Mouse (Mus musculus): ENCODE measurements around the gene Asb10. TPM values are rescaled to one million over a fixed set of nuclear protein-coding genes. Genes with fewer than 3 reads are reported as not detected.
A peak's percentile ranks its signal among the peaks of the same experiment; 100 is the strongest.
"Not testable (repeated sequence)": the region's sequence is repeated elsewhere in the genome, so short reads cannot be mapped to it uniquely, and the experiment has no call there.

Asb10 gene
- polyA plus RNA-seq, 1 experiment from 2014 or later = 0.14 TPM

DNA sequence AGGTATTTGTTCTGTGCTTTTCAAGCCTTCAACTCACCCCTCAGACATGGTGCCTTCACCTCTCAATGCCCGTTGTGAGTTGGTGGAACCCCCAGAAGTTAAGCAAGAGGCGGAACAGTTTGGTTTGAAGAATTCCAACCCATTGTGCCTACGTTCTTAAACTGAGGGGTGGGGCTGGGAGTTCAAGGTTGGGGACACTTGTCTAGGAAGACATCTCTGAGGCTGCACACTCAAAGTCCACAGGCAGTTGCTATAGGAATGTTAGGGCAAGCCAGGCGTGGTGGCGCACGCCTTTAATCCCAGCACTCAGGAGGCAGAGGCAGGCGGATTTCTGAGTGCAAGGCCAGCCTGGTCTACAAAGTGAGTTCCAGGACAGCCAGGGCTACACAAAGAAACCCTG is 14.6 kb upstream of the Asb10 start:
- H3K36me3 ChIP-seq; ATAC-seq (ENCODE audit: low FRiP score, low read depth); H3K4me2 ChIP-seq; H3K4me3 ChIP-seq; H3K27me3 ChIP-seq; H3K9ac ChIP-seq; H3K9me3 ChIP-seq; H3K27ac ChIP-seq (replicated peaks): not testable (repeated sequence)
- 90% methylated on average over 7 of the region's 7 CpGs for WGBS
- peaks cover 17% of the 10 kb centered on the region for H3K4me1 ChIP-seq (replicated peaks)

DNA sequence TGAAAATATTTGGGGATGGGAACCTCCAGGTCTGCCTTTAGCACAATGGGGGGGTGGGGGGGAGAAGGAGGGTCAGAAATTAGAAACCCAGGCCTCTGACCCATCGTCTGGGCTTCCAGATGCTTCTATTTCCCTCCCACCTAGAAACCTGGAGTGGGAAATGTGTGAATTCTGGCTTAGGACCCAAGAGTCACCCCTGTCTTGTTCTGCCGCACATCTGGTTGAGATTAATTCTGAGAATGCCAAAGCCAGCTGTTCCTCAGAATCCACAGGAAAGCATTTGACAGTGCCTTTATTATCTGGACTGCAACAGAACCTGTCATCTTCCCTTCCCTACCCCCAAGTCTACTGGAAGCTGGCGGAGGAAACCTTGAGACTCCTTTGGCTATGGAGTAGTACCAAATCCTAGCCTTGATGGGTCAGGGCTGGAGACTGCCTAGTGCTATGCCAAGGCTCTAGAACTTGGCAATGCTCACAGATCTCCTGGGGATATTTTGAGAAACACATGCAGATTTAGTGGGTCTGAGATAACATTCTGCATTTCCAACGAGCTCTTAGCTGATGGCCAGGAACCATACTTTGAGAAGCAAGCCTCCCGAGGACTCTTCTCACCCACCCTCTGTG is 13.0 kb upstream of the Asb10 start:
- 75% methylated on average over 5 of the region's 5 CpGs for WGBS
- no peak for ATAC-seq (ENCODE audit: low FRiP score, low read depth)
- H3K27ac ChIP-seq (replicated peaks) = no peak overlapping the region

DNA sequence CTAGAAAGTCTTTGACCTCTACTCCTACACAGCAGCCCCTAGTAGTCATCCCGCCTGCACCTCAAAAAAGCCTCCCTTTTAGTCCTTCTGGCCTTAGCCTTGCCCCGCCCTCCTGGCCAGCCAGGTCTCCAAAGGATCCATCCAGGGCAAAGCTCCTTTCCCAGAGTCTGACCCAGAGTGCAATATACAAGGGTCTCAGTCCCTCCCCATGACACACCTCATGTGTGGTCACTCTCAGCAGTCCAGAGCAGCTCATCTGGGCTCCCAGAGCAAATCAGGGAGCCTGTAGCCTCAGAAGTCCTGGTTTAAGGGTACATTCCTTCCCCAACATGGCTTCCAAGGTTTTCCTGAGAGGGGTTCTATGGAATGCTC is 10.5 kb upstream of the Asb10 start:
- 48% methylated on average over 2 of the region's 2 CpGs for WGBS

More for the DNA sequence above, 13.0 kb upstream of the Asb10 start:
- no peaks in the 10 kb centered on the region for H3K36me3 ChIP-seq
- no peaks in the 10 kb centered on the region for H3K27me3 ChIP-seq
- H3K9ac ChIP-seq = no peak overlapping the region
- peaks cover 19% of the 10 kb centered on the region for H3K4me1 ChIP-seq (replicated peaks)
- no peak overlapping the region for H3K4me3 ChIP-seq
- H3K4me2 ChIP-seq = no peak overlapping the region
- H3K9me3 ChIP-seq = no peaks in the 10 kb centered on the region

DNA sequence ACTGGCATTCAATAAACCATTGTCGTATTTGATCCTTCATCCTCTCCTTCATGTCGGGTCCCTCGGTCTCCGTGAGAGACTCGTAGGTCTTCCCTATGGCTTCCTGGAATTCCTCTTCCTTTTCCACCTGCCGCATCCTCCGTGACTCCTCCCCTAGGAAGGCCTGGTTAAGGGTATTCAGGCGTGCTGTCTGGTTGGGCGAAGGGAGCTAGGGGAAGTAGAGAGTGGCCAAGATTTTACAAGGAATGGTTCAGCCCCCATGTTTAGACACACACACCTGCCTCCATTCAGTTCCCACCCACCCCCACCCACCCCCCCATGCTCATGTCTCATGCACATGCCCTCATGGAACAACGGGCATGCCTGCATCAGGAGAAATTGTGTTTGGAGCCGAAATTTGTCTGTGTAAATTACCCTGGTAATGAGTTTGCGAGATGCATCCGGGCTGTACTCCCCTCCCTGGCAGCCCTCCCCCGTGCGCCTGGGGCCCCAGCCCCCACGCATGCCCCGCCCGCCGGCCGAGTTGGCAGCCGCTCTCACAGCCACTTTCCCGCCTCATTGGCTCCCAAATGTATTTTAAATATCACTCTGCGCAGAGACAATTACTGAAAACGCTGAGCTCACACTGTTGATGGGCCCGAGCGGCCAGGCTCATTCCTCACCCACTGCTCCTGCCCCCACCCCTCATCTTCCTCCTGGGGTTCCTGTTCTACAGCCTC is 10.0 kb upstream of the Asb10 start:
- H3K27ac ChIP-seq (replicated peaks) = peak overlapping the region; percentile 46
- H3K9ac ChIP-seq = no peak overlapping the region
- peak overlapping the region; percentile 42 for H3K4me2 ChIP-seq
- no peaks in the 10 kb centered on the region for H3K27me3 ChIP-seq
- H3K9me3 ChIP-seq = no peaks in the 10 kb centered on the region
- 18% methylated on average over 26 of the region's 26 CpGs for WGBS
- H3K4me1 ChIP-seq (replicated peaks) = peaks cover 19% of the 10 kb centered on the region
- ATAC-seq (ENCODE audit: low FRiP score, low read depth) = peak; percentile 86
- no peaks in the 10 kb centered on the region for H3K36me3 ChIP-seq
- H3K4me3 ChIP-seq = no peak overlapping the region

More for the DNA sequence above, 10.5 kb upstream of the Asb10 start:
- H3K36me3 ChIP-seq = no peaks in the 10 kb centered on the region
- peaks cover 19% of the 10 kb centered on the region for H3K4me1 ChIP-seq (replicated peaks)
- no peak overlapping the region for H3K4me3 ChIP-seq
- H3K9me3 ChIP-seq = no peaks in the 10 kb centered on the region
- H3K27ac ChIP-seq (replicated peaks) = peak overlapping the region; percentile 46; the same call in 1 of the 2 replicates
- no peak for ATAC-seq (ENCODE audit: low FRiP score, low read depth)
- H3K4me2 ChIP-seq = peak overlapping the region; percentile 42
- no peaks in the 10 kb centered on the region for H3K27me3 ChIP-seq
- no peak overlapping the region for H3K9ac ChIP-seq

DNA sequence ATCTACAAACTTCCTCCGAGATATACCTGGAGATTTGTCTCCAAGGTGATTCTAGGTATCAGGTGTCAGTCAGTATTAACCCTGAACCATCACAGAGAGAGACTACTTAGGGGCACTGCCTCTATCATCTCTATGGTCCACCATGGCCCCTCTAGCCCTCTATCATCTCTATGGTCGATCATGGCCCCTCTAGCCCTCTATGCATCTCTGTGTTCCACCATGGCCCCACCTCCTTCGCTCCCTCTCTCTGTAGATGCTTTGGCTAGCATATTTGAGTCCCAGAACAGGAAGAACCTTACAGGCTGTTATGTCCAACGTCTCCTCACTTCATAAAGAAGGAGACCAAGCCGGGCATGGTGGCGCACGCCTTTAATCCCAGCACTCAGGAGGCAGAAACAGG is 1.9 kb upstream of the Asb10 start:
- no peaks in the 10 kb centered on the region for H3K9me3 ChIP-seq
- H3K27ac ChIP-seq (replicated peaks) = no peak overlapping the region
- no peak overlapping the region for H3K9ac ChIP-seq
- no peaks in the 10 kb centered on the region for H3K27me3 ChIP-seq
- H3K4me1 ChIP-seq (replicated peaks) = no peaks in the 10 kb centered on the region
- ATAC-seq (ENCODE audit: low FRiP score, low read depth) = no peak
- WGBS = 77% methylated on average over 7 of the region's 7 CpGs
- H3K36me3 ChIP-seq = no peaks in the 10 kb centered on the region
- no peak overlapping the region for H3K4me3 ChIP-seq
- H3K4me2 ChIP-seq = no peak overlapping the region

DNA sequence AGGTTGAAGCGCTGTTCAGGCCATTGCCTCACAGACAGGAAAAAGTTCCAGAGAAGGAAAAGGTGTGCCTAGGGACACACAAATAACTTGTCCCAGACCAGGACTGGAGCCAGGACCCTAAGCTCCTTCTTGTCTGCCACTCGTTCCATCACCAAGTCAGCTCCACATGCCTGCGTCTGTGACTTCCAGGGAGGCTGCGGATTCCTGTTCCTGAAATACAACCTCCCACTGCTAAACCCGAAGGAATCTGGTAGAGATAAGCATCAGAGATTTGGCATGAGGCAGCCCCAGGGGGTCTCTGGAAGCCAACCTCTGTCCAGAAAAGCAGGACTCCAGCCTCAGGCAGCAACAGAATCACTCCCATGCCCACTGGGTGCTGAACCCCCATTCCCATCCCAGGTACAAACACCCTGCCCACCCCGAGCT is 379 bp upstream of the Asb10 start:
- Histone ChIP-seq H3K4me2 (no peak overlapping the region), H3K9me3 (no peaks in the 10 kb centered on the region), H3K9ac (no peak overlapping the region), H3K36me3 (no peaks in the 10 kb centered on the region), H3K27ac (replicated peaks) (no peak overlapping the region), H3K27me3 (no peaks in the 10 kb centered on the region), H3K4me3 (no peak overlapping the region), H3K4me1 (replicated peaks) (peaks cover 8% of the 10 kb centered on the region; the same call in 1 of the 2 replicates)
- 53% methylated on average over 6 of the region's 6 CpGs for WGBS
- ATAC-seq (ENCODE audit: low FRiP score, low read depth) = no peak

DNA sequence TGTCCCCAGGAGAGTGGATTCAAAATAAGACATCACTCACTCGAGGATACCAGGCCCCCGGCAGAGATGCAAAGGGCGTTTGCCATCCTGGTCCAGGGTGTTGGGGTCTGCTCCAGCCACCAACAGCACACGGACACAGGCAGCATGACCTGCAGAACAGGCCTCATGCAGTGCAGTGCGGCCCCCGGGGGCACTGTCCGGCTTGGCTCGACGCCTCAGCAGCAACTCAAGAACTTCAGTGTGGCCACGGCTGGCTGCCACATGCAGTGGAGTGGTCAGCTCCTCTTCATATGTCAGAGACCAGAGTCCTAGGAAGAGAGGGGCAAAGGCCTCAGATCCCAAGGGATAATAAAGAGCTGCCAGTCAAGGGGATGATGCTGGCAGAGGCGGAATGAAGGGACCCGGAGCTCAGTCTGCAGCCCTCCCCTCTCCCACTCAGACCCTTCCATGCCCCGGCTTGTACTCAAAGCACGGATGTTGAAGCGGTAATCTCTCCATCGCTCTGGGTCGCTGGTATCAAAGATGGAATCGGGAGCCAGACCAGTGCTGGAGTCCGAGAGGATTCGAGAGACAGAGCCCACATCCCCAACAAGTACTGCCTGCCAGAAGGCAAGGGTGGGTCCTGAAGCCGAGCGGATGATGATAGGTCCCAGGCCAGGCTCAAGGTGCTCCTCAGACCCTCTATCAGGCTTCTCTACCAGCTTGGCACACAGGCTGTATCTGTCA is 1.0 kb downstream of the Asb10 start:
- Histone ChIP-seq H3K4me1 (replicated peaks) (peaks cover 8% of the 10 kb centered on the region; the same call in 1 of the 2 replicates), H3K4me2 (no peak overlapping the region), H3K27ac (replicated peaks) (no peak overlapping the region), H3K9me3 (no peaks in the 10 kb centered on the region), H3K4me3 (no peak overlapping the region), H3K27me3 (no peaks in the 10 kb centered on the region), H3K9ac (no peak overlapping the region), H3K36me3 (no peaks in the 10 kb centered on the region)
- no peak for ATAC-seq (ENCODE audit: low FRiP score, low read depth)
- WGBS = 83% methylated on average over 22 of the region's 22 CpGs

DNA sequence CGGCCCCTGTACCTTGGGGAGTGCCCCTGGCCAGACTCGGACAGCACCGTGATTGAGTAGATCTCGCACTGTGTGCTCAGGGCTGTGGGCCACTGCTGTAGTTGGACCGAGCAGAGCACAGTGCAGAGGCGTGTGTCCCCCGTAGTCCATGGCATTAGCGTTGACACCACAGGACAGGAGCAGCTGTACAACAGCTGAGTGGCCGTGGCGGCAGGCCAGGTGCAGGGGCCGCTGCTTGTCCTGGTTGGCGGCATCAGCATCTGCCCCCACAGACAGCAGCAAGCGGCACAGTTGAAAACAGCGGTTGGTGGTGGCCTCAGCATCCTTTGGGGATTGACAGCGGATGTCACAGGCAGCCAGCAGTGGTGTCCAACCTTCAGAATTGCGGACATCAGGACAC is 3.2 kb downstream of the Asb10 start:
- no peak overlapping the region for H3K9ac ChIP-seq
- no peak overlapping the region for H3K4me3 ChIP-seq
- 0 out of 2 replicates have a peak, but pooled peaks cover 5% of the 10 kb centered on the region for H3K27me3 ChIP-seq
- no peaks in the 10 kb centered on the region for H3K36me3 ChIP-seq
- H3K4me1 ChIP-seq (replicated peaks) = peaks cover 8% of the 10 kb centered on the region; the same call in 1 of the 2 replicates
- no peak overlapping the region for H3K27ac ChIP-seq (replicated peaks)
- no peak for ATAC-seq (ENCODE audit: low FRiP score, low read depth)
- H3K4me2 ChIP-seq = no peak overlapping the region
- WGBS = 62% methylated on average over 16 of the region's 16 CpGs
- H3K9me3 ChIP-seq = no peaks in the 10 kb centered on the region

DNA sequence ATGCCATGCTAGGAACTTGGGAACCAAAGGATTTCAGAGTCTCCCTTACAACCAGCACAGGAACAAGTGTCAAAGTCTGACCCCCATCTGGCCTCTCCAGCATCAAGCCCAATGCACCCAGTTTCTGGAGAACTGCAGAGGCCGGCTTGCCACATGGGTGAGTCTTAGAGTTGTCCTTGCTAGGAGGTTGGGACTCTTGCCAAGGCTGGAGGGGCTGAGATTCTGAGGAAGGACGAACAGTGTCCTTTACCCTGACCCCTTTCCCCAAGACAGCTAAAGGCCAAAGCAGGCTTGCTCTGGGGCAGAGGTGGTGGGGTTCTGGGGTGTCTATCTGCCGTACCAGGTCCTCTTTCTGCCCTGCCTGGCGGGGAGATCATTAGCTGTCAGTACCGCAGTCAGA is 4.3 kb downstream of the Asb10 start:
- WGBS = 73% methylated on average over 5 of the region's 5 CpGs
- Histone ChIP-seq H3K27me3 (peaks cover 15% of the 10 kb centered on the region; the same call in 1 of the 2 replicates), H3K4me2 (no peak overlapping the region), H3K9ac (no peak overlapping the region), H3K27ac (replicated peaks) (no peak overlapping the region), H3K4me3 (no peak overlapping the region), H3K4me1 (replicated peaks) (peaks cover 8% of the 10 kb centered on the region; the same call in 1 of the 2 replicates), H3K9me3 (no peaks in the 10 kb centered on the region), H3K36me3 (no peaks in the 10 kb centered on the region)
- no peak for ATAC-seq (ENCODE audit: low FRiP score, low read depth)

DNA sequence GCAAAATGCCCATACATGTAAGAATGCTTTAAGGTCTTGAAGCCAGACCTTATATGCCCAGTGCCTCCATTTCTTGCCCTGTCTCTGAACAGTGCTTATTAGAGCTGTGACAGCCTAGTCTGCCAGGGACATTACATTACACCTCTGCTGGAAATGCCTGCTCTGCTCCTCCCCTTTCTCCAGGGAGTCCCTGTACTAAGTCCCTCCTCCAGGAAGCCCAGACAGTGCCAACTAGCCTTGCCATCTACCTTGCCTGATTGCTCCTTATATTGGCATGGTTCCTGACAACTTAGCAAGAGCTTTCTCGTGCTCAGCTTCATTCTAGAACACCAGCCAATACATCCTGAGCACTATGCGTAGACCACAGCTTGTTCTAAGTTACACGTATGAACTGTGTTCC is 5.0 kb downstream of the Asb10 start:
- Histone ChIP-seq H3K4me3 (no peak overlapping the region), H3K9ac (no peak overlapping the region), H3K36me3 (no peaks in the 10 kb centered on the region), H3K27me3 (peaks cover 15% of the 10 kb centered on the region; the same call in 1 of the 2 replicates), H3K4me2 (no peak overlapping the region), H3K27ac (replicated peaks) (no peak overlapping the region), H3K4me1 (replicated peaks) (peaks cover 8% of the 10 kb centered on the region; the same call in 1 of the 2 replicates), H3K9me3 (no peaks in the 10 kb centered on the region)
- 73% methylated on average over 3 of the region's 3 CpGs for WGBS
- no peak for ATAC-seq (ENCODE audit: low FRiP score, low read depth)

DNA sequence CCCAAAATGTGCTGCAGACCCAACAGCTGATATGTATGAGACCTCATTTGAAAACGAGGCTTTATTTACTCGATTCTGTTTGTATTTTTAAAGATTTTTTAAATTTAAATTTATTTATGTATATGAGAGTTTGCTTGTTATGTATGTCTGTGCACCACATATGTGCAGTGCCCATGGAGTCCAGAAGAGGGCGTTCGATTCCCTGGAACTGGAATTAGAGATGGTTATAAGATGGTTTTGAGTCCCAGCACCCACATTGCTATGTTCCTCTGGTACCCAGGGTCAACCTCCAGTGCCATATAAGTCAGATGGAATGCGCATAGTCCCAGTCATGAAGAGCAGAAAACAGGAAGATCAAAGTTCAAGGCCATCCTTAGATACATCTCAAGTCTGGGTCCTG is 6.5 kb downstream of the Asb10 start:
- no peak for ATAC-seq (ENCODE audit: low FRiP score, low read depth)
- peaks cover 8% of the 10 kb centered on the region; the same call in 1 of the 2 replicates for H3K4me1 ChIP-seq (replicated peaks)
- no peak overlapping the region for H3K4me3 ChIP-seq
- H3K36me3 ChIP-seq = no peaks in the 10 kb centered on the region
- no peak overlapping the region for H3K4me2 ChIP-seq
- H3K9ac ChIP-seq = no peak overlapping the region
- no peak overlapping the region for H3K27ac ChIP-seq (replicated peaks)
- WGBS = 54% methylated on average over 5 of the region's 5 CpGs
- peaks cover 19% of the 10 kb centered on the region for H3K27me3 ChIP-seq
- no peaks in the 10 kb centered on the region for H3K9me3 ChIP-seq

DNA sequence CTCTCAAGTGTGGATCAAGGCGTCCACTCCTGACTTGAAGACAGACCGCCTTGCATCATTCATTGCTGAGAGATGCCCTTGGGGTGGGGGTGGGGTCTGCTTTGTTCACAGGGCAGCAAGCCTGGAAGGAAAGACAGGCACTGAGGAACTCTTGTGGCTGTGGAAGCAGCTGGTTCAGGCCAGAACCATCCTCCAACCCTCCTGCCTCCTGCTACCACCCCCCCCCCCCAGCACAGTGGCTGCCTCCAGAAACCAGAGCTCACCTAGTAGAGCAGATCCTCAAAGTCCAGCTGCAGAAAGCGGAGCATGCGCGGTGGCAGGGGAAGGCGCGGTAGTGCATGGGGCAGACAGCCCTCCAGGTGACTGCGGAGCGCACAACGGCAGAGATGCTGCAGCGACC is 7.4 kb downstream of the Asb10 start:
- WGBS = 49% methylated on average over 11 of the region's 11 CpGs
- H3K9ac ChIP-seq = no peak overlapping the region
- no peak overlapping the region for H3K4me2 ChIP-seq
- no peak for ATAC-seq (ENCODE audit: low FRiP score, low read depth)
- no peak overlapping the region for H3K4me3 ChIP-seq
- peaks cover 28% of the 10 kb centered on the region for H3K27me3 ChIP-seq
- H3K9me3 ChIP-seq = no peaks in the 10 kb centered on the region
- H3K36me3 ChIP-seq = no peaks in the 10 kb centered on the region
- peaks cover 8% of the 10 kb centered on the region; the same call in 1 of the 2 replicates for H3K4me1 ChIP-seq (replicated peaks)
- no peak overlapping the region for H3K27ac ChIP-seq (replicated peaks)
